Mouse (Mus musculus) G1E (cell line): ENCODE measurements around the gene Taf1d.

Experiments
- CTCF ChIP-seq: IDR thresholded peaks from 2 replicates; pipeline ENCODE4 v1.5.1; 2012; ENCODE audit warnings: low read depth, low read length, inconsistent platforms, mixed read lengths
- GATA1 ChIP-seq: IDR thresholded peaks from 2 replicates; pipeline ENCODE4 v1.6.1; 2012; ENCODE audit warnings: borderline replicate concordance, low read length, inconsistent platforms, mixed read lengths
- GATA2 ChIP-seq: IDR thresholded peaks from 2 replicates; pipeline ENCODE4 v1.6.1; 2012; ENCODE audit warnings: low read depth, low read length, inconsistent platforms, borderline replicate concordance
- POLR2AphosphoS5 ChIP-seq: IDR thresholded peaks from 2 replicates; pipeline ENCODE4 v1.6.1; 2012; ENCODE audit warnings: low read depth, low read length, inconsistent platforms; ENCODE audit not compliant: insufficient replicate concordance
- TAL1 ChIP-seq: conservative IDR thresholded peaks from 2 replicates; pipeline ENCODE4 v1.6.1; 2012; ENCODE audit warnings: low read depth, low read length, inconsistent platforms, mixed read lengths

DNA sequence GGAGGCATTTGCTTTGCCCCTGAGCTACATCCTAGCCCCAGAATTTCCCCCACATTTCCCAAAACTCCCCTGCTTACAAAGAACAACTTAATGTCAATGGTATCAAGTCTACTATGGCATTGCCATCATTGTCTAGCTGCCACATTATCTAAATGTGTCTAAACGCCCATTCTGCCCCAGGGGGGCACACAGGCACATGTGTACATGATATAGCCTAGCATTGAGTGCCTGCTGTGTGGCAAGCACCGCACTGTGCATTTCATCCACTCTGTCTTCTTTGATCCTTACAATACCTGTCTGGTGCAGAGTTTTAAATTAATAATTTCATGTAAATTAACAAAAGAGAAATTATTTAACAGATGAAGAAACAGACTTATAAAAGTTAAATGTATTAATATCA is 60.2 kb downstream of the Taf1d start:
- no peak for TF ChIP-seq POLR2AphosphoS5
- no peak for TF ChIP-seq CTCF
- no peak for TF ChIP-seq GATA1
- TF ChIP-seq TAL1, result no peak
- no peak for TF ChIP-seq GATA2
